Mouse (Mus musculus) bone marrow, adult 2 months (tissue): ENCODE results near the gene Klri1. TPM values are rescaled to one million over a fixed set of nuclear protein-coding genes. Genes with fewer than 3 reads are reported as not detected.

Experiments used
- H3K27ac ChIP-seq: fragments of 200-500 bp; 2 replicates; pipeline ENCODE4 v1.5.1; 2012; ENCODE audit warnings: low read depth, mild to moderate bottlenecking, control low read depth, inconsistent platforms, low read length; ENCODE audit not compliant: control insufficient read depth, poor library complexity, insufficient read depth
- H3K4me1 ChIP-seq: fragments of 200-500 bp; 2 replicates; pipeline ENCODE4 v1.6.1; 2011; ENCODE audit warnings: low read length; ENCODE audit not compliant: control insufficient read depth, insufficient read depth
- H3K4me3 ChIP-seq: fragments of 200-500 bp; replicated peaks from 2 replicates; pipeline ENCODE3; 2011; ENCODE audit warnings: mild to moderate bottlenecking, low read depth, low read length, control low read depth; ENCODE audit not compliant: control insufficient read depth
- CTCF ChIP-seq: fragments of 200-500 bp; IDR thresholded peaks from 2 replicates; pipeline ENCODE4 v1.5.1; 2011; ENCODE audit warnings: low read length, control low read depth; ENCODE audit not compliant: control insufficient read depth, insufficient read depth
- POLR2A ChIP-seq: fragments of 200-500 bp; IDR thresholded peaks from 2 replicates; pipeline ENCODE4 v1.6.1; 2011; ENCODE audit warnings: low read depth, mild to moderate bottlenecking, control low read depth, low read length, borderline replicate concordance; ENCODE audit not compliant: control insufficient read depth
- WGBS: fragments of 180-500 bp; shearing (Covaris S2); methylation state at CpG from one replicate; pipeline ENCODE4 v1.1.7; 2018; 5-methylcytosine and 5-hydroxymethylcytosine counted together
- polyA plus RNA-seq: library from polyadenylated mRNA; stranded (reverse); fragments of >200 nt; gene quantifications from 2 replicates; pipeline ENCODE4 v1.2.4, GENCODE M21; 2011; ENCODE audit warnings: low replicate concordance; ENCODE audit not compliant: missing spikeins, insufficient read depth, insufficient read length

Klri1 gene
- not detected in 2 replicates for polyA plus RNA-seq

GRCm38 (mm10) chr6:129717032-129717431, at the start of gene Klri1:
Gene Klri1 (minus strand): TSS chr6:129717132.
- Histone ChIP-seq H3K4me1 (no peaks in the 10 kb centered on the region; the same call in 1 of the 2 replicates), H3K4me3 (no peak within 1 kb of the TSS), H3K27ac (no peak within 1 kb of the TSS)
- TF ChIP-seq POLR2A (no peak), CTCF (no peak)
- 87% methylated on average over 4 of the region's 4 CpGs for WGBS

GRCm38 (mm10) chr6:129747654-129748032, 30.7 kb upstream of the Klri1 start:
- no peak overlapping the region for H3K4me3 ChIP-seq
- H3K4me1 ChIP-seq = no peaks in the 10 kb centered on the region; the same call in 1 of the 2 replicates
- TF ChIP-seq POLR2A (no peak), CTCF (no peak)
- no peak overlapping the region for H3K27ac ChIP-seq
- 52% methylated on average over 3 of the region's 3 CpGs for WGBS

DNA sequence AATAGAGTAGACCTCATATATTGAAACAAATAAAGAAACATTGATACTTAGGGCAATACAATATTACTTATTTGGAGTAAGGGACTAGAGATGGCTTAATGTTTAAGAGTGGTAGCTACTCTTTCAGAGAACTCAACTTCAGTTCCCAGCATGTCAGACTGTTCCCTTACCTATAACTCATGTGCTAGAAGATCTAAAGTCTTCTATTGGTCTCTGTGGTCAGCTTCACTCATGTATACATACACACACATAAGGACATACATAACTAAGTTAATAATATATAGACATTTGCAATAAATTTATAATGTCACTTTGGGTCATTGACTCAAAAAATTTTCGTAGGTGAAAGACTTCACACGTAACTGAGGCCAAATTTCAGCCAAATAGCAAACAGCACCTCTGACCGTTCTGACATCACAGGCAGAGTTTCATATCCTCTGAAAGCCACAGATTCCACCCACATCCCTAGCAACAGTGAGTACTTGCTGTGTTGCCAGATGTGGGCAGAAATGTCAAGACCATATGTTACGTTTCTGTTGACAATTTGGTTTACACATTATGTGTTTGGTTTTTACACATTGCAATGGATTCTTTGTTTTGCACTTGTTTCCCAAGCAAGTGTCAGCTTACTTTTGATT, 30.2 kb upstream of the Klri1 start:
- TF ChIP-seq POLR2A = no peak
- no peak for TF ChIP-seq CTCF
- Histone ChIP-seq H3K27ac (no peak overlapping the region), H3K4me1 (no peaks in the 10 kb centered on the region; the same call in 1 of the 2 replicates), H3K4me3 (no peak overlapping the region)
- WGBS = 7% methylated on average over 4 of the region's 4 CpGs

DNA sequence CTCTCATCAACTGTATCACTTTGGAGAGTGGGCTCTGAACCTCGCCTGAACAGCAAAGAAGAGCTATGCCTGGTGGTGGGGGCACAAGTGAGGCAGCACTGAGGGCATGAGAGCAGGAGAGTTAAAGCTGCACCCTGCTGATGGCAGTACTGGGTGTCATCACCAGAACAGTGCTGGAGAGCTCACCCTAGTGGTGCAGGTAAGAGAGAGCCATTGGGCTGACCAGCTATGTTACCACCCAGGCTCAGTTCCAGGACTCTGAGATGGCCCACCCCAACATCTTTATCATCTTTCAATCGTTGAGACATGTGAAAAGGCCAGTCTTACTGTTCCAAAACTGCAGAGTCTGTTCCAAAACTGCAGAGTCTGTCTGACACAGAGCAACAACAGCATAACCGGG, 29.2 kb upstream of the Klri1 start:
- Histone ChIP-seq H3K4me3 (no peak overlapping the region), H3K4me1 (no peaks in the 10 kb centered on the region; the same call in 1 of the 2 replicates), H3K27ac (no peak overlapping the region)
- TF ChIP-seq CTCF = peak; percentile 28; the same call in 1 of the 2 replicates
- no peak for TF ChIP-seq POLR2A
- WGBS = 67% methylated on average over 3 of the region's 3 CpGs

DNA sequence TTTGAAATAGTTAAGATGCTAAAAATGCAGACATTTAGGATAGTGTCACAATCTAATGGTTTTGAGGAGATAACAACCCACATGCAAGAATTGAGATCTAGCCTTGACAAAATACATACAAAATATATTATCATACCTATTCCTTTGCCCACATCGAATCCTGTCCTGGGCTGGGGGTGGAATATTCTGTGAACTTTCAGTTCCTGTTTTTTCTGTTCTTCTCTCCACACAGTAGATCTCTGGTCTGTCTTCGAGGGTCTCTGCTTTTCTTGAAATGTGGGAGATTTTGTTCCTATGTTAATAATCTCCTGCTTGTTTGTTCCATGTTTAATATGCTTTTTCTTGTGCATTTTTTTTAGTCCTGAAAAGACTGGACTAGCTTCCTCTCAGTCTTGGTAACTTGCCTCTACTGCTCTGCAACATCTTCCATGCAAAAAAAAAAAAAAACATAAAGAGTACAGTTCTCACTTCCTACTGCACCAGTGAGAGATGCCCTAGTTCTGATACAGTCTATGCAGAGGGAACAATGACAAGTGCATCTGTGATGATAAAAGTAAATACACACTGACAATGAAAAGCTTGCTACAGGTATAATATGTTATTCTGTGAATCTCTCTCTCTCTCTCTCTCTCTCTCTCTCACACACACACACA, 23.3 kb upstream of the Klri1 start, which contains the start of gene Klri2:
Gene Klri2, minus strand, starts transcription at position 416 of the 653 bp plus-strand sequence.
- TF ChIP-seq CTCF (no peak), POLR2A (no peak)
- WGBS = 4% methylated on average over 2 of the region's 2 CpGs
- H3K27ac ChIP-seq = no peak within 1 kb of the TSS
- no peak within 1 kb of the TSS for H3K4me3 ChIP-seq
- no peaks in the 10 kb centered on the region for H3K4me1 ChIP-seq

DNA sequence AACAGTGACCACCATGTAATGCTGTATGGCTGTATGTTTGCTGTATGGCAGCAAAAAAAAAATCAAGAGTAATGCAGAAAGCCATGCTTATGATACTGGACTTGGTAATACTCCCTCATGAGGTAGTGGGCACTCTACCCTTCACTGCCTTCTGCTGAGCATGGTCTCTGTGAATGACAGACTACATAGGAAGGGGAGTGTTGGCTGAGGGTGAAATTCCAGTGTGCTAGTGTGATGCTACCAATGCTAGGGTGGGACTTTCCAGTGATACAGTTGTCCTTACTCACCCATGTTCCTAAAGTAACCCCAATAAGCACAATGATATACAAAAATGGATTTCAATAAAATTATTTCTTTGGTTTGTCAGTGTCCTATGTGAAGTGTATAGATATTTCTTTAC, 19.5 kb upstream of the Klri1 start:
- no peaks in the 10 kb centered on the region for H3K4me1 ChIP-seq
- no peak for TF ChIP-seq CTCF
- H3K27ac ChIP-seq = no peak overlapping the region
- H3K4me3 ChIP-seq = no peak overlapping the region

DNA sequence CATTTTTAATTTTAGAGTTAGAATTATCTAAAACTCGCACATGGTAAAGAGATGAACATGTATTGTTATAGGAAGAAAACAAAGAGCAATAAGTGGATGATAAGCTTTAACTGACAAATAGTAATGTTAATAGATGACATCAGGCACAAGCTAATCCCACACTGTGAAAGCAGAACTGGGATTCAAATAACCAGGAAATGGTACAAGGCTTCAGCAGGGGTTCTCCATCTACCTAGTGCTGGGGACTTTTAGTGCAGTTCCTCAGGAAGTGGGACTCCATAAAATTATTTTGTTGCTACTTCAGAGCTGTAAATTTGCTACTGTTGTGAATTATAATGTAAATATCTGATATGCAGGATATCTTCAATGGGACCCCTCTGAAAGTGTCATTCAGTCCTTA, 10.3 kb upstream of the Klri1 start:
- 83% methylated on average over 1 of the region's 1 CpGs for WGBS
- H3K4me1 ChIP-seq = no peaks in the 10 kb centered on the region
- no peak for TF ChIP-seq POLR2A
- TF ChIP-seq CTCF = no peak
- no peak overlapping the region for H3K4me3 ChIP-seq
- H3K27ac ChIP-seq = no peak overlapping the region

GRCm38 (mm10) chr6:129721390-129721789, 4.5 kb upstream of the Klri1 start:
- Histone ChIP-seq H3K4me1 (no peaks in the 10 kb centered on the region), H3K4me3 (no peak overlapping the region), H3K27ac (no peak overlapping the region)
- WGBS = 75% methylated on average over 1 of the region's 1 CpGs
- TF ChIP-seq POLR2A = no peak
- TF ChIP-seq CTCF = no peak
